In the genomic region with DNA sequence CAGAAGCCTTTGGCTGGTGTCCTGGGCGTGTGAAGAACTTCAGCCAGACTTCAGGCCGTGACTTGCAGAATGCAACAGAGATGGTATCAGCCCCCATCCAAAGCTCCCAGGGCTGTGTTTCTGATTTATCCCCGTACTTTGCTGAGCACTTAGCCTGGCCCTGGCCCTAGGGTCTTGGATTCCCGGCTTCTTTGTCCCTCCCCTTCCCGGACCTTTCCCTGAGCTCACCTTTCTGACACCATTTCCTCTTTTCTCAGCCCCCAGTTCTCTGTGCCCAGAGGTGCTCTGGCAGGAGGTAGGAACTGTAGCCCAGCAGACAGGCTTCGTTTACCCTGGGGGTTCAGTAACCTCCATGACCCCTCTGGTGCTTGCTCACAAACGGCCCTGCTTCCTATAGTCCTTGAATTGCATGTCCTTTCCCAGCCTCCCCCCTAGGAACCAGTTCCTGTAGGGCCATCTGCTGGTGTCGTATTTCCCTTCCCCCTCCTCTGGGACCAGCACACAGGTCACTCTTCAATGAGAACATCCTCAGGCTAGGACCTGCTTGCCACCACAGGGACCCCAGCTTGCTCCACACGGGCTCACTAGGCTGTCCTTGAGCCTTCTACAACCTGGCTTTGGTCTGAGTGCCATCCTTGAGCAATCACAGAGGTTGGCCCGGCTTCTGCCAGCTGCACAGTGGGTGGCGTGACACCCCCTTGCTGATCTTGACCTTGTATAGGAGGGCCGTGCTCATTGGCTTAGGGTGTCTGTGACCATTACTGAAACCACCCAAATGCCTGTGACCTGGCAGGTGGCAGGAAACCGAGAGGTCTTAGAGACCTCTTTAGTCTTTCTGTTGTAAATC, we compare ENCODE assay signal across 8 mouse cellular contexts. TPM values are rescaled to one million over a fixed set of nuclear protein-coding genes. Genes with fewer than 3 reads are reported as not detected.
A peak's percentile ranks its signal among the peaks of the same experiment; 100 is the strongest.
DNase-seq lines count a peak whose midpoint lies in the region; ATAC-seq and TF ChIP-seq lines count a peak whose summit lies in the region.

No protein-coding gene starts in this region.

- H3K9ac ChIP-seq in forebrain, embryonic 12.5 days = no peak overlapping the region
- peak overlapping the region; percentile 72 for H3K9ac ChIP-seq in liver, postnatal 0 days (replicated peaks)

- TF ChIP-seq EP300 in liver, postnatal 0 days (IDR thresholded peaks at IDR 0.05; ENCODE audit: low read depth) = no peak

- DNase-seq in spleen, adult 2 months (ENCODE audit: low read depth in 1 of 2, low spot score in 2 of 2) = no peak
- no peak for DNase-seq in spleen, adult 12 weeks (ENCODE audit: low spot score)
- peak; percentile 60 for DNase-seq in induced T-regulatory cell, adult 2 months (ENCODE audit: low read depth)
- peak; percentile 68 for DNase-seq in liver, postnatal 0 days
- DNase-seq in spleen, postnatal 10 days (ENCODE audit: low spot score in 2 of 2) = peak; percentile 64 to 69
- DNase-seq in layer of hippocampus, postnatal 14 days (ENCODE audit: low spot score in 2 of 2) = no peak

- no peak for TF ChIP-seq CTCF in spleen, adult 2 months (IDR thresholded peaks at IDR 0.05; ENCODE audit: extremely low read depth, insufficient read depth, insufficient read length, insufficient replicate concordance)
- TF ChIP-seq CTCF in liver, postnatal 0 days (IDR thresholded peaks at IDR 0.05; ENCODE audit: low read depth) = no peak; the same call in 1 of the 2 replicates

- TF ChIP-seq POLR2A in spleen, adult 2 months (IDR thresholded peaks at IDR 0.05; ENCODE audit: low read depth, low read length) = no peak

- WGBS in spleen, adult 2 months = 20% methylated on average over 13 of the region's 13 CpGs
- WGBS in forebrain, embryonic 12.5 days = 46% methylated on average over 13 of the region's 13 CpGs
- WGBS in liver, postnatal 0 days (ENCODE audit: insufficient replicate concordance) = 19% methylated on average over 13 of the region's 13 CpGs

- no peaks in the 10 kb centered on the region for H3K27me3 ChIP-seq in spleen, adult 2 months (ENCODE audit: control insufficient read depth, insufficient read depth, low read length)
- H3K27me3 ChIP-seq in forebrain, embryonic 12.5 days = no peaks in the 10 kb centered on the region
- H3K27me3 ChIP-seq in liver, postnatal 0 days (ENCODE audit: insufficient read depth, low read length) = no peaks in the 10 kb centered on the region

- H3K4me2 ChIP-seq in forebrain, embryonic 12.5 days = peak overlapping the region; percentile 5; the same call in 1 of the 2 replicates
- H3K4me2 ChIP-seq in liver, postnatal 0 days (ENCODE audit: low read depth, low read length) = peak overlapping the region; percentile 84

- H3K4me3 ChIP-seq in spleen, adult 2 months (ENCODE audit: extremely low read depth, insufficient read depth, insufficient read length) = no peak overlapping the region; the same call in 1 of the 2 replicates
- peak overlapping the region; percentile 62 for H3K4me3 ChIP-seq in brown adipose tissue, adult 24 weeks (ENCODE audit: insufficient read depth, low read depth, low read length)
- H3K4me3 ChIP-seq in forebrain, embryonic 12.5 days (replicated peaks) = no peak overlapping the region
- peak overlapping the region; percentile 58 for H3K4me3 ChIP-seq in liver, postnatal 0 days (ENCODE audit: low read depth, low read length)

- H3K27ac ChIP-seq in spleen, adult 2 months (ENCODE audit: insufficient read depth, low read length) = peak overlapping the region; percentile 99
- peak overlapping the region; percentile 100 for H3K27ac ChIP-seq in brown adipose tissue, adult 24 weeks (replicated peaks; ENCODE audit: low read depth, low read length)
- peak overlapping the region; percentile 99; the same call in 1 of the 2 replicates for H3K27ac ChIP-seq in forebrain, embryonic 12.5 days
- H3K27ac ChIP-seq in liver, postnatal 0 days (ENCODE audit: low read depth) = peak overlapping the region; percentile 100

- no peaks in the 10 kb centered on the region for H3K9me3 ChIP-seq in forebrain, embryonic 12.5 days
- no peaks in the 10 kb centered on the region for H3K9me3 ChIP-seq in liver, postnatal 0 days (ENCODE audit: low read length)

- no peak for ATAC-seq in forebrain, embryonic 12.5 days (ENCODE audit: low FRiP score)
- ATAC-seq in liver, postnatal 0 days = no peak

- peaks cover 16% of the 10 kb centered on the region for H3K36me3 ChIP-seq in spleen, adult 2 months (ENCODE audit: control insufficient read depth, insufficient read depth, low read length)
- peaks cover 23% of the 10 kb centered on the region for H3K36me3 ChIP-seq in forebrain, embryonic 12.5 days (replicated peaks)
- peaks cover 7% of the 10 kb centered on the region; the same call in 1 of the 2 replicates for H3K36me3 ChIP-seq in liver, postnatal 0 days (replicated peaks; ENCODE audit: insufficient read depth, low read length)

- H3K4me1 ChIP-seq in spleen, adult 2 months (ENCODE audit: control insufficient read depth, insufficient read depth, insufficient read length) = peaks cover 21% of the 10 kb centered on the region; the same call in 1 of the 2 replicates
- H3K4me1 ChIP-seq in brown adipose tissue, adult 24 weeks (ENCODE audit: control insufficient read depth, insufficient read depth, insufficient read length, low read length) = peaks cover 35% of the 10 kb centered on the region
- H3K4me1 ChIP-seq in forebrain, embryonic 12.5 days = peaks cover 64% of the 10 kb centered on the region
- peaks cover 54% of the 10 kb centered on the region for H3K4me1 ChIP-seq in liver, postnatal 0 days (ENCODE audit: insufficient read depth)

RNA-seq across cellular contexts. Expression of gene Frmd8, which starts 26.0 kb away (rescaled TPM):
- polyA plus RNA-seq in spleen, adult 2 months (2012; rRNA removed) = 42.3 and 43.9 TPM in 2 replicates
- polyA plus RNA-seq in brown adipose tissue, adult 24 weeks (2012; ENCODE audit: insufficient read depth, insufficient read length, missing spikeins) = 6.6 and 7.0 TPM in 2 replicates
- polyA plus RNA-seq in forebrain, embryonic 12.5 days (2016; fragmentation: Nextera tagmentation; extraction: Ambion mirVana) = 25.6 and 25.9 TPM in 2 replicates
- polyA plus RNA-seq in liver, postnatal 0 days (2015; fragmentation: Nextera tagmentation; extraction: Ambion mirVana) = 8.5 and 9.0 TPM in 2 replicates
- total RNA-seq in layer of hippocampus, postnatal 14 days (2021) = 10 to 100 TPM; 19.8 to 20.1 TPM

RNA-seq across cellular contexts. Expression of gene Slc25a45, which starts 28.6 kb away (rescaled TPM):
- 36.6 and 37.6 TPM in 2 replicates for polyA plus RNA-seq in spleen, adult 2 months (2012; rRNA removed)
- 2.3 and 2.4 TPM in 2 replicates for polyA plus RNA-seq in brown adipose tissue, adult 24 weeks (2012; ENCODE audit: insufficient read depth, insufficient read length, missing spikeins)
- 1.3 and 1.8 TPM in 2 replicates for polyA plus RNA-seq in forebrain, embryonic 12.5 days (2016; fragmentation: Nextera tagmentation; extraction: Ambion mirVana)
- polyA plus RNA-seq in liver, postnatal 0 days (2015; fragmentation: Nextera tagmentation; extraction: Ambion mirVana) = 8.4 and 9.1 TPM in 2 replicates
- total RNA-seq in layer of hippocampus, postnatal 14 days (2021) = 1 to 10 TPM; 3.6 to 3.7 TPM

RNA-seq across cellular contexts. Expression of gene Tigd3, which starts 44.9 kb away (rescaled TPM):
- 1.3 TPM in 2 replicates for polyA plus RNA-seq in spleen, adult 2 months (2012; rRNA removed)
- not detected in 2 replicates for polyA plus RNA-seq in brown adipose tissue, adult 24 weeks (2012; ENCODE audit: insufficient read depth, insufficient read length, missing spikeins)
- 11.1 and 12.8 TPM in 2 replicates for polyA plus RNA-seq in forebrain, embryonic 12.5 days (2016; fragmentation: Nextera tagmentation; extraction: Ambion mirVana)
- polyA plus RNA-seq in liver, postnatal 0 days (2015; fragmentation: Nextera tagmentation; extraction: Ambion mirVana) = 1.5 and 1.7 TPM in 2 replicates
- total RNA-seq in layer of hippocampus, postnatal 14 days (2021) = 1 to 10 TPM; 3.4 to 4.2 TPM

Comparison
In these comparisons a context has a peak if more than half of its experiments do, and no peak if none do; other contexts are left out.
1. DNase-seq: peak in induced T-regulatory cell, adult 2 months (single experiment), liver, postnatal 0 days (single experiment) and spleen, postnatal 10 days (2 of 2); none in spleen, adult 2 months (0 of 2), spleen, adult 12 weeks (single experiment) and layer of hippocampus, postnatal 14 days (0 of 2).
2. H3K4me3 ChIP-seq: peak in brown adipose tissue, adult 24 weeks (single experiment) and liver, postnatal 0 days (single experiment); none in spleen, adult 2 months (single experiment) and forebrain, embryonic 12.5 days (single experiment).
3. Peak in every context shown above with its lines, with median percentiles within 50 percentile points of each other: H3K27ac ChIP-seq.